Mouse (Mus musculus): ENCODE data around the gene Slco2b1. TPM values are rescaled to one million over a fixed set of nuclear protein-coding genes. Genes with fewer than 3 reads are reported as not detected.
A peak's percentile ranks its signal among the peaks of the same experiment; 100 is the strongest.
"Not testable (repeated sequence)": the region's sequence is repeated elsewhere in the genome, so short reads cannot be mapped to it uniquely, and the experiment has no call there.

The Slco2b1 gene
- polyA plus RNA-seq, 1 experiment from 2014 or later: 3.4 TPM

GRCm38 (mm10) chr7:99698576-99698975 is 12.6 kb downstream of the Slco2b1 start:
- ATAC-seq (ENCODE audit: low read depth): no peak
- Histone ChIP-seq H3K9me3 (ENCODE audit: control insufficient read depth, low read length) (no peaks in the 10 kb centered on the region), H3K4me3 (ENCODE audit: low read depth, low read length) (no peak overlapping the region), H3K9ac (replicated peaks; ENCODE audit: low read depth, low read length) (no peak overlapping the region), H3K4me1 (ENCODE audit: control insufficient read depth, insufficient read depth, low read length) (no peaks in the 10 kb centered on the region), H3K36me3 (ENCODE audit: control insufficient read depth, insufficient read depth, low read length) (no peaks in the 10 kb centered on the region), H3K27ac (ENCODE audit: low read depth, low read length) (0 out of 2 replicates have a peak overlapping the region, but pooled peaks have one; percentile 4), H3K27me3 (ENCODE audit: control insufficient read depth, insufficient read depth, low read length) (no peaks in the 10 kb centered on the region), H3K4me2 (ENCODE audit: low read depth, low read length) (no peak overlapping the region)
- 85% methylated on average over 3 of the region's 3 CpGs for WGBS

DNA sequence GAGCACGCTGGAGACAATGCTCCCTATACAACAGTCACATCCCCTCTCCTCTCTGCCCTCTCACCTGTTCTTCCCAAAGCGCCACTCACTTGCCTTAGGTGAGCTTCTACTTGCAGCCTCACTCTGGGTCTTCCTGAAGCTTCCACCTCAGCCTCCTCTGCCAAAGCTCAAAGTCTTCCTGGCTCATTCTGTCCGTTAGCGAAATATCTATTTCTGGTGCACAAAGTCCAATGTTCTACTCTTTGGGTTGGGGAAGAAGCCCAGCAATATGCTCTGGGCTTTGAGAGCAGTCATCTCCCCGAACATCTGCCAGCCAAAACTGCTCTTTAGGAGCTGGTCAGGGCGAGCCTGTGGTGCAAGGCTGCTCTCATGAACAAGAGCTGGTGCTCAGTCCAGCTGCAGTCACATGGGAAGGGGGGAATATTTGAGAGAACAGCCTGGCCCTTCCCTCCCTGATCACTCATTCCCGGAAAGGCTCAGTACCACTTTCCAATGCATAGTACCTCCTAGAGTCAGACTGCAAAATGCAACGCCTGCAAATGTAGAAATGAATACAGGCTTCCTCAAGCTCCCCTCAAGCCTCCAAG is 15.6 kb downstream of the Slco2b1 start:
- no peak overlapping the region for H3K4me2 ChIP-seq (ENCODE audit: low read depth, low read length)
- H3K4me1 ChIP-seq (ENCODE audit: control insufficient read depth, insufficient read depth, low read length): no peaks in the 10 kb centered on the region
- no peaks in the 10 kb centered on the region for H3K27me3 ChIP-seq (ENCODE audit: control insufficient read depth, insufficient read depth, low read length)
- 89% methylated on average over 8 of the region's 8 CpGs for WGBS
- no peak overlapping the region for H3K4me3 ChIP-seq (ENCODE audit: low read depth, low read length)
- no peak for ATAC-seq (ENCODE audit: low read depth)
- no peaks in the 10 kb centered on the region for H3K9me3 ChIP-seq (ENCODE audit: control insufficient read depth, low read length)
- no peak overlapping the region for H3K27ac ChIP-seq (ENCODE audit: low read depth, low read length)
- H3K9ac ChIP-seq (replicated peaks; ENCODE audit: low read depth, low read length): no peak overlapping the region
- no peaks in the 10 kb centered on the region for H3K36me3 ChIP-seq (ENCODE audit: control insufficient read depth, insufficient read depth, low read length)

DNA sequence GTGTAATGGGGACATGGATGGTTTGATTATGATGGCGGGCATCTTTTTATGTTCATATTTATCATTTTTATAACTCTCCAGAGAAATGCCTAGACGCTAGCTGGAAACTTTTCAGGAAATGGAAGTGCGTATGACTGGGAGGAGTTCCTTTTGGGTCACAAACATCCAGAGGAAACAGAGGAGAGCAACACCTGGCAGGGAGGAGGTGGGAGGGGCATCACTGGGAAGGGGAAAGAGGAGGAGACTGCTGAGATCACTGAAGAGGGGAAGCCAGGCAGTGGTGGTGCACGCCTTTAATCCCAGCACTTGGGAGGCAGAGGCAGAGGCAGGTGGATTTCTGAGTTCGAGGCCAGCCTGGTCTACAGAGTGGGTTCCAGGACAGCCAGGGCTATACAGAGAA is 16.7 kb downstream of the Slco2b1 start:
- WGBS: 81% methylated on average over 5 of the region's 5 CpGs
- H3K4me1 ChIP-seq (ENCODE audit: control insufficient read depth, insufficient read depth, low read length); H3K9ac ChIP-seq (replicated peaks; ENCODE audit: low read depth, low read length); H3K36me3 ChIP-seq (ENCODE audit: control insufficient read depth, insufficient read depth, low read length); H3K27ac ChIP-seq (ENCODE audit: low read depth, low read length); H3K9me3 ChIP-seq (ENCODE audit: control insufficient read depth, low read length); H3K4me2 ChIP-seq (ENCODE audit: low read depth, low read length); H3K27me3 ChIP-seq (ENCODE audit: control insufficient read depth, insufficient read depth, low read length); H3K4me3 ChIP-seq (ENCODE audit: low read depth, low read length); ATAC-seq (ENCODE audit: low read depth): not testable (repeated sequence)

- Histone ChIP-seq H3K4me1 (ENCODE audit: control insufficient read depth, insufficient read depth, low read length) (no peaks in the 10 kb centered on the region), H3K9ac (replicated peaks; ENCODE audit: low read depth, low read length) (no peak overlapping the region)
- ATAC-seq (ENCODE audit: low read depth): no peak
These were observed 17.2 kb downstream of the Slco2b1 start for GRCm38 (mm10) chr7:99693976-99694375.

DNA sequence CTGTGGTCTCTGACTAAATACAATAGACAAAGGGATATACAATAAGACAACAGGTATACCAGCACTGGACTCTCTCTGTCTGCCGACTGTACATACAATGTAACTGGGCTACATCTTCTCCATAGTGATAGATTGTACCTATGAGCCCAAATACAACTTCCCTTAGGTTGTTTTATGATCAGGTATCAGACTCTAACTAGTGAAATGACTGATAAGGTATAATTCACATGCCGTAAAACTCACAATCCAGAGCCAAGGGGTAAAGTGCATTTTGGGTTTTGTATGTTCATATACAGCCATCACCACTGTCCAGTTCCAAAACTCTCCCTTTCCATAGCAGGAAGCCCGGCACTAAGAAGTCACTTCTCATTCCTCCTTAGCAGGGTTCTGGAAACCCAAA is 17.8 kb downstream of the Slco2b1 start:
- Histone ChIP-seq H3K4me1 (ENCODE audit: control insufficient read depth, insufficient read depth, low read length) (no peaks in the 10 kb centered on the region), H3K4me3 (ENCODE audit: low read depth, low read length) (no peak overlapping the region), H3K9ac (replicated peaks; ENCODE audit: low read depth, low read length) (no peak overlapping the region), H3K27ac (ENCODE audit: low read depth, low read length) (no peak overlapping the region), H3K36me3 (ENCODE audit: control insufficient read depth, insufficient read depth, low read length) (no peaks in the 10 kb centered on the region), H3K4me2 (ENCODE audit: low read depth, low read length) (no peak overlapping the region), H3K9me3 (ENCODE audit: control insufficient read depth, low read length) (no peaks in the 10 kb centered on the region), H3K27me3 (ENCODE audit: control insufficient read depth, insufficient read depth, low read length) (no peaks in the 10 kb centered on the region)
- WGBS: 96% methylated on average over 3 of the region's 3 CpGs
- ATAC-seq (ENCODE audit: low read depth): no peak

More at GRCm38 (mm10) chr7:99693976-99694375, 17.2 kb downstream of the Slco2b1 start:
- Histone ChIP-seq H3K4me3 (ENCODE audit: low read depth, low read length) (no peak overlapping the region), H3K36me3 (ENCODE audit: control insufficient read depth, insufficient read depth, low read length) (no peaks in the 10 kb centered on the region), H3K4me2 (ENCODE audit: low read depth, low read length) (no peak overlapping the region), H3K27ac (ENCODE audit: low read depth, low read length) (no peak overlapping the region), H3K27me3 (ENCODE audit: control insufficient read depth, insufficient read depth, low read length) (no peaks in the 10 kb centered on the region), H3K9me3 (ENCODE audit: control insufficient read depth, low read length) (no peaks in the 10 kb centered on the region)
- WGBS: 94% methylated on average over 3 of the region's 3 CpGs

GRCm38 (mm10) chr7:99692396-99692795 is 18.7 kb downstream of the Slco2b1 start:
- ATAC-seq (ENCODE audit: low read depth): no peak
- H3K4me2 ChIP-seq (ENCODE audit: low read depth, low read length): no peak overlapping the region
- H3K27me3 ChIP-seq (ENCODE audit: control insufficient read depth, insufficient read depth, low read length): no peaks in the 10 kb centered on the region
- H3K4me1 ChIP-seq (ENCODE audit: control insufficient read depth, insufficient read depth, low read length): no peaks in the 10 kb centered on the region
- no peak overlapping the region for H3K4me3 ChIP-seq (ENCODE audit: low read depth, low read length)
- H3K9me3 ChIP-seq (ENCODE audit: control insufficient read depth, low read length): no peaks in the 10 kb centered on the region
- WGBS: 39% methylated on average over 3 of the region's 3 CpGs
- H3K27ac ChIP-seq (ENCODE audit: low read depth, low read length): no peak overlapping the region
- H3K36me3 ChIP-seq (ENCODE audit: control insufficient read depth, insufficient read depth, low read length): no peaks in the 10 kb centered on the region
- no peak overlapping the region for H3K9ac ChIP-seq (replicated peaks; ENCODE audit: low read depth, low read length)

DNA sequence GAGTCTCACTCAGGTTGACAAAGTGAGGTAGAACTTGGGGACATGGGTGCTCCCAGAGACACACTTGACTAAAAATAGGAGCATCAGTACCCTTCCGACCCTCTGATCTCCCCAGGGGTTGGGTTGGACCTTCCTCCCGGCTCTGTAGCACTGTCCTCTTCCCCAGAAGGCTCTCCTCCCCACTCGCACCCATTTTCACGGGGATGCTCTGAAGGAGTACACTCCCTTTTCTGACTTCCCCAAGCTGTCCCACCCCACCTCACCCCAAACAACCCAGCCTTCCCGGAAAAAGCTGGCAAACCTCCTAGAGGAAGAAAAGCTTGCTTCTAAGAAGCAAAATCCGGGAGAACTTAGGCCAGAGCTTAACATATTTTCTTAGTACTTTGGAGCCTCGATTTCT is 20.3 kb downstream of the Slco2b1 start:
- 79% methylated on average over 7 of the region's 7 CpGs for WGBS

DNA sequence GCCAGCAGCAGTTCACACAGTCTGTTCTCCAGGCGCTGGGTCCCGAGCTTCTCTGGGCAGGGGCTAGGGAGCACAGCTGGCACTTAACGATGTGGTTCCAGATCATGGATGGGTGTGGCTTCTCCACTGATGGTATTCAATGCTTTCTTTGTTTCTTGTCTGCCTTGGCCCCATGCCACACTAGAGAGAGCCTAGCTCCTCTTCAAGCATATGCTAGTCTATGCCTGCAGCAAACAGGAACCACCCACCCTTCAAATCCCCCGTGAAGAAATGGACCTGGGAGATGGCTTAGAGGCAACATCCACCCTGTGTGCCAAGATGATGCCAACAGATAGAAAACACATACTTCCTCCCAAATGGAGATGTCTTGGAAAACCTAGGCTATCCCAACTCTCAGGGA is 27.1 kb downstream of the Slco2b1 start:
- no peaks in the 10 kb centered on the region for H3K4me1 ChIP-seq (ENCODE audit: control insufficient read depth, insufficient read depth, low read length)
- no peak overlapping the region for H3K9ac ChIP-seq (replicated peaks; ENCODE audit: low read depth, low read length)
- WGBS: 57% methylated on average over 4 of the region's 4 CpGs
- no peaks in the 10 kb centered on the region for H3K36me3 ChIP-seq (ENCODE audit: control insufficient read depth, insufficient read depth, low read length)
- H3K27ac ChIP-seq (ENCODE audit: low read depth, low read length): no peak overlapping the region
- H3K4me2 ChIP-seq (ENCODE audit: low read depth, low read length): no peak overlapping the region
- ATAC-seq (ENCODE audit: low read depth): no peak
- H3K27me3 ChIP-seq (ENCODE audit: control insufficient read depth, insufficient read depth, low read length): no peaks in the 10 kb centered on the region
- H3K9me3 ChIP-seq (ENCODE audit: control insufficient read depth, low read length): no peaks in the 10 kb centered on the region
- H3K4me3 ChIP-seq (ENCODE audit: low read depth, low read length): no peak overlapping the region

More for the DNA sequence above, 20.3 kb downstream of the Slco2b1 start:
- no peaks in the 10 kb centered on the region for H3K36me3 ChIP-seq (ENCODE audit: control insufficient read depth, insufficient read depth, low read length)
- H3K4me1 ChIP-seq (ENCODE audit: control insufficient read depth, insufficient read depth, low read length): no peaks in the 10 kb centered on the region
- H3K4me3 ChIP-seq (ENCODE audit: low read depth, low read length): no peak overlapping the region
- H3K27me3 ChIP-seq (ENCODE audit: control insufficient read depth, insufficient read depth, low read length): no peaks in the 10 kb centered on the region
- H3K27ac ChIP-seq (ENCODE audit: low read depth, low read length): no peak overlapping the region
- ATAC-seq (ENCODE audit: low read depth): no peak
- H3K4me2 ChIP-seq (ENCODE audit: low read depth, low read length): no peak overlapping the region
- no peaks in the 10 kb centered on the region for H3K9me3 ChIP-seq (ENCODE audit: control insufficient read depth, low read length)
- H3K9ac ChIP-seq (replicated peaks; ENCODE audit: low read depth, low read length): no peak overlapping the region

DNA sequence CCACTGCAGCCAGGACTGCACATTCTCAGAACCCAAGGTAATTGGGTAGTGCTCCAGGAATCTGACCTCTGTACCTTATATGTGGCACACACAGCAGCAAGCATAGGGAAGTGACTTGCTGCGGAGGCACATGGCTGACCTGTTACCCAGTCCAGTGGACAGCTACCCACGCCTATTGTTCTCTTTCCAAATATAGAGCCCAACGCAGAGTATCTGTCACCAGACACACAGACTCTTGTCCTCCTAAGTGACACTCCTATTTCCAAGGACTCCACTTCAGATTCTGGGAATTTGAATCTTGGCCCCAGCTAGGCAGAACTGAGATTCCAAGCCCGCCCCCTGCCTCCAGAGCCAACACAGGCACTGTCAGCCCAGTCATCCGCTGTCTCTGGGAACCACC is 30.4 kb downstream of the Slco2b1 start:
- 88% methylated on average over 5 of the region's 5 CpGs for WGBS
- ATAC-seq (ENCODE audit: low read depth): no peak
- Histone ChIP-seq H3K4me1 (ENCODE audit: control insufficient read depth, insufficient read depth, low read length) (no peaks in the 10 kb centered on the region), H3K27me3 (ENCODE audit: control insufficient read depth, insufficient read depth, low read length) (no peaks in the 10 kb centered on the region), H3K9me3 (ENCODE audit: control insufficient read depth, low read length) (no peaks in the 10 kb centered on the region), H3K27ac (ENCODE audit: low read depth, low read length) (no peak overlapping the region), H3K36me3 (ENCODE audit: control insufficient read depth, insufficient read depth, low read length) (no peaks in the 10 kb centered on the region), H3K4me2 (ENCODE audit: low read depth, low read length) (no peak overlapping the region), H3K4me3 (ENCODE audit: low read depth, low read length) (no peak overlapping the region), H3K9ac (replicated peaks; ENCODE audit: low read depth, low read length) (no peak overlapping the region)
